Mouse (Mus musculus) bone marrow macrophage, adult 2 months (primary cell): ENCODE data around the gene Rab3c.

Source experiments
- CTCF ChIP-seq: IDR thresholded peaks from 2 replicates; pipeline ENCODE4 v1.5.1; 2012; ENCODE audit warnings: low read depth, mild to moderate bottlenecking, low read length, moderate library complexity
- POLR2A ChIP-seq: IDR thresholded peaks from 2 replicates; pipeline ENCODE4 v1.6.1; 2012; ENCODE audit warnings: mild to moderate bottlenecking, low read depth, low read length, borderline replicate concordance

DNA sequence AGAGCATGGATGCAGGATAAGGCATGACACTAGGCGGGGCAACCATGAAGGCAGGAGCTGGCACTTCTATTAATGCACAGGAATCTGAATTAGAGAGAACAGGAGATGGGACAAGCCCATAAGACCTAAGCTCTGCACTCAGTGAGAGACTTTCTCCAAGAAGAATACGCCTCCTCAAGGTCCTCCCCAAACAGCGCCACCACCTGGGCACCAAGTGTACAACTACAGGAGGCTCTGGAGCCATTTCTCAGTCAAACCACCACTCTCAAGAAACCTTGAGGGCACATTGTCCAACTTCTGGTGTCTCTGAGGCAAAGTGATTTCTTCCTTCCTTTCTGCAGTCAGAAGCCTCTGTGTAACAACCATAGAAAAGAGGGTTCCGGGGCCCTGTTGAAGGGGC is 236.4 kb downstream of the Rab3c start:
- no peak for TF ChIP-seq POLR2A
- no peak for TF ChIP-seq CTCF
